In genomic region chr2:165885225-165885950, GRCm38 (mm10) we compare ENCODE assay signal across 8 mouse cellular contexts. TPM values are rescaled to one million over a fixed set of nuclear protein-coding genes. Genes with fewer than 3 reads are reported as not detected.
DNase-seq lines count a peak whose midpoint lies in the region; ATAC-seq and TF ChIP-seq lines count a peak whose summit lies in the region.

No protein-coding gene starts in this region.

- no peaks in the 10 kb centered on the region for H3K27me3 ChIP-seq in ES-Bruce4 (ENCODE audit: control insufficient read depth, insufficient read depth, low read length, poor library complexity, severe bottlenecking)
- no peaks in the 10 kb centered on the region for H3K27me3 ChIP-seq in erythroblast, embryonic 14.5 days (ENCODE audit: control insufficient read depth)
- no peaks in the 10 kb centered on the region for H3K27me3 ChIP-seq in liver, embryonic 16.5 days (ENCODE audit: control insufficient read depth, insufficient read depth, low read depth, low read length)
- no peaks in the 10 kb centered on the region for H3K27me3 ChIP-seq in neural tube, embryonic 15.5 days (replicated peaks)

- no peak for TF ChIP-seq EP300 in ES-Bruce4 (IDR thresholded peaks at IDR 0.05; ENCODE audit: insufficient read depth, low read depth, low read length)

- ATAC-seq in liver, embryonic 16.5 days (ENCODE audit: low read depth), result peak; percentile 69
- ATAC-seq in neural tube, embryonic 15.5 days (ENCODE audit: low FRiP score), result peak; percentile 36

- no peak for TF ChIP-seq POLR2A in ES-Bruce4 (IDR thresholded peaks at IDR 0.05; ENCODE audit: insufficient read depth, low read length)
- TF ChIP-seq POLR2A in bone marrow, adult 2 months (IDR thresholded peaks at IDR 0.05; ENCODE audit: borderline replicate concordance, control insufficient read depth, low read depth, low read length), result no peak

- intact Hi-C loops in heart, postnatal 10 days (cut with DNase I), result no loop called here

- H3K4me1 ChIP-seq in ES-Bruce4 (ENCODE audit: control insufficient read depth, insufficient read depth, low read length), result peaks cover 5% of the 10 kb centered on the region
- peaks cover 27% of the 10 kb centered on the region for H3K4me1 ChIP-seq in bone marrow, adult 2 months (ENCODE audit: control insufficient read depth, insufficient read depth, low read length)
- peaks cover 98% of the 10 kb centered on the region for H3K4me1 ChIP-seq in erythroblast, embryonic 14.5 days (ENCODE audit: control insufficient read depth)
- H3K4me1 ChIP-seq in liver, embryonic 16.5 days (ENCODE audit: control insufficient read depth, low read depth, low read length), result peaks cover 95% of the 10 kb centered on the region
- peaks cover 90% of the 10 kb centered on the region for H3K4me1 ChIP-seq in neural tube, embryonic 15.5 days

- no peak for TF ChIP-seq CTCF in ES-Bruce4 (IDR thresholded peaks at IDR 0.05; ENCODE audit: low read depth, low read length)
- no peak for TF ChIP-seq CTCF in bone marrow, adult 2 months (IDR thresholded peaks at IDR 0.05; ENCODE audit: control insufficient read depth, insufficient read depth, low read length)

- H3K36me3 ChIP-seq in ES-Bruce4 (ENCODE audit: control insufficient read depth, insufficient read depth, low read length, poor library complexity, severe bottlenecking), result no peaks in the 10 kb centered on the region
- peaks cover 58% of the 10 kb centered on the region for H3K36me3 ChIP-seq in erythroblast, embryonic 14.5 days (ENCODE audit: control insufficient read depth)
- H3K36me3 ChIP-seq in liver, embryonic 16.5 days (ENCODE audit: control insufficient read depth, insufficient read depth), result no peaks in the 10 kb centered on the region
- H3K36me3 ChIP-seq in neural tube, embryonic 15.5 days, result no peaks in the 10 kb centered on the region

- 9% methylated on average over 16 of the region's 17 CpGs for WGBS in bone marrow, adult 2 months
- WGBS in liver, embryonic 16.5 days (ENCODE audit: insufficient replicate concordance), result 6% methylated on average over 13 of the region's 17 CpGs
- WGBS in neural tube, embryonic 15.5 days, result 7% methylated on average over 13 of the region's 17 CpGs

- H3K27ac ChIP-seq in ES-Bruce4 (ENCODE audit: insufficient read depth, low read length), result peak overlapping the region; percentile 93
- H3K27ac ChIP-seq in bone marrow, adult 2 months (ENCODE audit: control insufficient read depth, insufficient read depth, low read depth, low read length, poor library complexity), result peak overlapping the region; percentile 99
- peak overlapping the region; percentile 100 for H3K27ac ChIP-seq in liver, embryonic 16.5 days (ENCODE audit: low read length)
- H3K27ac ChIP-seq in neural tube, embryonic 15.5 days (replicated peaks), result peak overlapping the region; percentile 99

- peak; percentile 77 to 78 for DNase-seq in heart, postnatal 10 days
- peak; percentile 78 to 88 for DNase-seq in kidney, postnatal 25 days
- peak; percentile 82 for DNase-seq in thymus, postnatal 14 days

- H3K4me2 ChIP-seq in liver, embryonic 16.5 days (ENCODE audit: low read depth, low read length), result peak overlapping the region; percentile 90
- H3K4me2 ChIP-seq in neural tube, embryonic 15.5 days, result peak overlapping the region; percentile 73

- peak overlapping the region; percentile 52 for H3K4me3 ChIP-seq in ES-Bruce4 (ENCODE audit: low read depth, low read length)
- H3K4me3 ChIP-seq in bone marrow, adult 2 months (replicated peaks; ENCODE audit: control insufficient read depth, low read depth, low read length), result no peak overlapping the region
- peak overlapping the region; percentile 75 for H3K4me3 ChIP-seq in erythroblast, embryonic 14.5 days (replicated peaks)
- H3K4me3 ChIP-seq in liver, embryonic 16.5 days (ENCODE audit: low read depth, low read length), result peak overlapping the region; percentile 63
- no peak overlapping the region for H3K4me3 ChIP-seq in neural tube, embryonic 15.5 days (replicated peaks)

- H3K9me3 ChIP-seq in ES-Bruce4 (replicated peaks; ENCODE audit: control insufficient read depth, insufficient read depth, low read length, poor library complexity, severe bottlenecking), result no peaks in the 10 kb centered on the region
- no peaks in the 10 kb centered on the region for H3K9me3 ChIP-seq in erythroblast, embryonic 14.5 days (ENCODE audit: control insufficient read depth, low read length)
- no peaks in the 10 kb centered on the region for H3K9me3 ChIP-seq in liver, embryonic 16.5 days (replicated peaks; ENCODE audit: control insufficient read depth, low read length)
- H3K9me3 ChIP-seq in neural tube, embryonic 15.5 days (replicated peaks), result no peaks in the 10 kb centered on the region

- H3K9ac ChIP-seq in ES-Bruce4 (ENCODE audit: low read depth, poor library complexity, severe bottlenecking), result peak overlapping the region; percentile 91
- peak overlapping the region; percentile 76 for H3K9ac ChIP-seq in liver, embryonic 16.5 days (ENCODE audit: low read depth, low read length)
- peak overlapping the region; percentile 40 for H3K9ac ChIP-seq in neural tube, embryonic 15.5 days (replicated peaks)

RNA-seq across cellular contexts. Expression of gene Zmynd8, which starts 13.4 kb away (rescaled TPM):
- polyA plus RNA-seq in ES-Bruce4 (2011; ENCODE audit: insufficient read depth, insufficient read length, low read depth, missing spikeins), result 231 and 237 TPM in 2 replicates
- polyA plus RNA-seq in bone marrow, adult 2 months (2011; ENCODE audit: insufficient read depth, insufficient read length, low replicate concordance, missing spikeins), result 34.1 and 75.2 TPM in 2 replicates
- polyA plus RNA-seq in erythroblast, embryonic 14.5 days (2012), result 5.2 and 5.3 TPM in 2 replicates
- total RNA-seq in heart, postnatal 10 days (2021), result 10 to 100 TPM; 48.7 to 55.5 TPM
- polyA plus RNA-seq in liver, embryonic 16.5 days (2015; fragmentation: Nextera tagmentation; extraction: Ambion mirVana), result 20.0 and 23.6 TPM in 2 replicates
- polyA plus RNA-seq in neural tube, embryonic 15.5 days (2015; fragmentation: Nextera tagmentation; extraction: Ambion mirVana), result 79.3 and 79.5 TPM in 2 replicates

Comparison
In these comparisons a context has a peak if more than half of its experiments do, and no peak if none do; other contexts are left out.
1. H3K4me3 ChIP-seq: peak in ES-Bruce4 (single experiment), erythroblast, embryonic 14.5 days (single experiment) and liver, embryonic 16.5 days (single experiment); none in bone marrow, adult 2 months (single experiment) and neural tube, embryonic 15.5 days (single experiment).
2. H3K9ac ChIP-seq: peak in every context shown above with its lines; median percentile 91 in ES-Bruce4; 76 in liver, embryonic 16.5 days; 40 in neural tube, embryonic 15.5 days.
3. Peak in every context shown above with its lines, with median percentiles within 50 percentile points of each other: H3K27ac ChIP-seq and DNase-seq.